Mouse (Mus musculus) midbrain, embryonic 11.5 days (tissue): ENCODE data around the gene Wwc2. TPM values are rescaled to one million over a fixed set of nuclear protein-coding genes. Genes with fewer than 3 reads are reported as not detected.

Experiments
- ATAC-seq: fragments of 200-750 bp; cut with Nextera tagmentation; 2 replicates; pipeline ENCODE4 v1.8.0; 2017; ENCODE audit warnings: moderate TSS enrichment, moderate library complexity; ENCODE audit not compliant: low FRiP score
- DNase-seq: peaks from one replicate; pipeline ENCODE4 v3.0.0; 2015; ENCODE audit warnings: low spot score; ENCODE audit errors: missing footprints
- H3K27ac ChIP-seq: fragments of 300-500 bp; sonication (generic); 2 replicates; pipeline ENCODE4 v1.5.1; 2014; ENCODE audit warnings: low read depth, low read length
- H3K27me3 ChIP-seq: fragments of 300-500 bp; sonication (generic); 2 replicates; pipeline ENCODE4 v1.6.1; 2014; ENCODE audit warnings: mild to moderate bottlenecking, low read length, moderate library complexity, mixed read lengths; ENCODE audit not compliant: control insufficient read depth, insufficient read depth
- H3K36me3 ChIP-seq: fragments of 300-500 bp; sonication (generic); 2 replicates; pipeline ENCODE4 v1.6.1; 2014; ENCODE audit warnings: mild to moderate bottlenecking, low read length, moderate library complexity, mixed read lengths; ENCODE audit not compliant: control insufficient read depth, insufficient read depth
- H3K4me1 ChIP-seq: fragments of 300-500 bp; sonication (generic); 2 replicates; pipeline ENCODE4 v1.6.1; 2014; ENCODE audit warnings: low read length; ENCODE audit not compliant: control insufficient read depth, insufficient read depth
- H3K4me2 ChIP-seq: fragments of 300-500 bp; sonication (generic); 2 replicates; pipeline ENCODE4 v1.6.1; 2014; ENCODE audit warnings: mild to moderate bottlenecking, moderate library complexity
- H3K4me3 ChIP-seq: fragments of 300-500 bp; sonication (generic); 2 replicates; pipeline ENCODE4 v1.5.1; 2014; ENCODE audit warnings: low read depth, low read length
- H3K9ac ChIP-seq: fragments of 300-500 bp; sonication (generic); 2 replicates; pipeline ENCODE4 v1.6.1; 2014; ENCODE audit warnings: low read length
- H3K9me3 ChIP-seq: fragments of 300-500 bp; sonication (generic); 2 replicates; pipeline ENCODE4 v1.6.1; 2016; ENCODE audit warnings: low read length; ENCODE audit not compliant: control insufficient read depth
- WGBS: fragments of 180-500 bp; shearing (Covaris S2); extraction: QIAGEN DNeasy Blood & Tissue Kit; methylation state at CpG from one replicate; pipeline ENCODE4 v1.1.7; 2014; 5-methylcytosine and 5-hydroxymethylcytosine counted together
- polyA plus RNA-seq: library from polyadenylated mRNA; unstranded; fragments of >200 nt; fragmentation: Nextera tagmentation; extraction: Ambion mirVana; gene quantifications from 2 replicates; pipeline ENCODE4 v1.2.1, GENCODE M21; 2014

The Wwc2 gene
- polyA plus RNA-seq, 1 experiment from 2014 or later, result 6.2 TPM

- Histone ChIP-seq H3K9me3 (no peaks in the 10 kb centered on the region), H3K27ac (no peak overlapping the region), H3K9ac (no peak overlapping the region), H3K4me2 (no peak overlapping the region), H3K4me3 (no peak overlapping the region), H3K27me3 (no peaks in the 10 kb centered on the region), H3K4me1 (no peaks in the 10 kb centered on the region), H3K36me3 (no peaks in the 10 kb centered on the region)
- ATAC-seq (no peak), DNase-seq (no peak)
- WGBS, result 90% methylated on average over 10 of the region's 10 CpGs
Observed at GRCm38 (mm10) chr8:47922816-47923215, 67.9 kb downstream of the Wwc2 start.

DNA sequence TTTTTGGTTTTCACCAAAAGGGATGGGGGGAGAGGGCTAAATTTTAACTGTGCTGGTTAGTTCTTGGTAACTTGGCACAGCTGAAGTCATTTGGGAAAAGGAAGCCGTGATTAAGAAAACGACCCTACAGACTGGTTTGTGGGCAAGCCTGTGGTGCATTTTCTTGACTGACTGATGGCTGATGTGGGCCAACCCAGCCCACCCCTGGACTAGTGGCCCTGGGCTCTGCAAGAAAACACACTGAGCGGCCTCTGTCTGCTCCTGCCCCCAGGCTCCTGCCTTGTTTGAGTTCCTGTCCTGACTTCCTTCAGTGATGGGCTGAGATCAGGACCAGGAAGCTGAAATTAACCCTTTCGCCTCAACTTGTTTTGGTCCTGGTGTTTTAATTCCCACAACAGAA, 68.7 kb downstream of the Wwc2 start:
- WGBS, result 83% methylated on average over 4 of the region's 4 CpGs

GRCm38 (mm10) chr8:47920575-47921144, 70.1 kb downstream of the Wwc2 start:
- H3K27me3 ChIP-seq, result no peaks in the 10 kb centered on the region
- H3K9me3 ChIP-seq, result no peaks in the 10 kb centered on the region
- DNase-seq (peak; percentile 54), ATAC-seq (no peak)
- H3K4me2 ChIP-seq, result no peak overlapping the region
- H3K36me3 ChIP-seq, result no peaks in the 10 kb centered on the region
- no peak overlapping the region for H3K27ac ChIP-seq
- no peak overlapping the region for H3K9ac ChIP-seq
- no peak overlapping the region for H3K4me3 ChIP-seq
- 97% methylated on average over 6 of the region's 6 CpGs for WGBS
- H3K4me1 ChIP-seq, result no peaks in the 10 kb centered on the region

More for the DNA sequence above, 68.7 kb downstream of the Wwc2 start:
- no peaks in the 10 kb centered on the region for H3K9me3 ChIP-seq
- H3K36me3 ChIP-seq, result no peaks in the 10 kb centered on the region
- no peak overlapping the region for H3K9ac ChIP-seq
- H3K27ac ChIP-seq, result no peak overlapping the region
- H3K4me1 ChIP-seq, result no peaks in the 10 kb centered on the region
- DNase-seq (no peak), ATAC-seq (no peak)
- no peaks in the 10 kb centered on the region for H3K27me3 ChIP-seq
- H3K4me3 ChIP-seq, result no peak overlapping the region
- H3K4me2 ChIP-seq, result no peak overlapping the region

- Histone ChIP-seq H3K4me1 (no peaks in the 10 kb centered on the region), H3K9me3 (no peaks in the 10 kb centered on the region), H3K27me3 (no peaks in the 10 kb centered on the region), H3K9ac (no peak overlapping the region), H3K36me3 (no peaks in the 10 kb centered on the region), H3K4me2 (no peak overlapping the region), H3K4me3 (no peak overlapping the region), H3K27ac (no peak overlapping the region)
- 89% methylated on average over 19 of the region's 19 CpGs for WGBS
- peak; percentile 39 for DNase-seq
- ATAC-seq, result no peak
Observed at GRCm38 (mm10) chr8:47917060-47918035, 73.4 kb downstream of the Wwc2 start.

GRCm38 (mm10) chr8:47915521-47915920, 75.2 kb downstream of the Wwc2 start:
- 93% methylated on average over 2 of the region's 2 CpGs for WGBS
- Histone ChIP-seq H3K4me2 (no peak overlapping the region), H3K27ac (no peak overlapping the region), H3K9ac (no peak overlapping the region), H3K27me3 (no peaks in the 10 kb centered on the region), H3K9me3 (no peaks in the 10 kb centered on the region), H3K4me3 (no peak overlapping the region), H3K36me3 (no peaks in the 10 kb centered on the region), H3K4me1 (no peaks in the 10 kb centered on the region)
- DNase-seq (peak; percentile 53), ATAC-seq (no peak)

DNA sequence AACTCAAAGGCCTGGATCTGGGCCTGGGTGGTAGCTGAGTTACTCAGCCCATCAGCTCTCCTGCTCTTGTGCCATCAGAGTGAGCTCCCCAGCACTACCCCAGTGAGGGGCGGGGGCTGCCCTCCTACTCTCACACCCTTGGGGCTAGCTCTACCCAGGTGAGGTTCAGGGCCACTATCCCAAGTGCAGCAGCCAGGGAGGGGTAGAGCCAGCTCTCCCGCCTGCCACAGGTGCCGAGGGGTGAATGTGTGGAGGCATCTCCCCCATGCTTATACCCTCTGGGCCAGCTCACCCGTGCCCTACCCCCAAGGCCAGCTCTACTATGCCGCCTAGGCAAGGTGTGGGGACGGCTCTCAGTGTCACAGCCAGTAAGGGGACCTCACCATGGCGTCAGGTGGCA, 75.8 kb downstream of the Wwc2 start:
- Histone ChIP-seq H3K4me1 (no peaks in the 10 kb centered on the region), H3K4me3 (no peak overlapping the region), H3K9me3 (no peaks in the 10 kb centered on the region), H3K36me3 (no peaks in the 10 kb centered on the region), H3K27ac (no peak overlapping the region), H3K4me2 (no peak overlapping the region), H3K27me3 (no peaks in the 10 kb centered on the region), H3K9ac (no peak overlapping the region)
- DNase-seq (no peak), ATAC-seq (no peak)
- WGBS, result 96% methylated on average over 7 of the region's 7 CpGs

DNA sequence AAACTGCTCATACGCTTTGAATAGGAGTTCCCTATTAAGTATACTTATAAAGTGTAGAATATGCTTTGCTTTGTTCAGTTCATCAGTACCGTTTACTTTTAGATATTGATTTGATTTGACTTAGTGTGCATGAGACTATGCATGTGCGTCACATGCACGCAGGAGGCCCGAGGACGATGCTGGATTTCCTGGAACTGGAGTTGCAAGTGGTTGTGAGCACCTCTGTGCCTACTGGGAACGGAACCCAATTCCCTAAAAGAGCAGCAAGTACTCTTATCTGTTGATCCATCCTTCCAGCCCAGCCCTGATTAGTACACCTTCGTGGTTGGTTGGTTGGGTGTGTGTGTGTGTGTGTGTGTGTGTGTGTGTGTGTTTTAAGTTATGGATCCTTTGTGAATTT, 76.6 kb downstream of the Wwc2 start:
- no peak overlapping the region for H3K4me3 ChIP-seq
- H3K4me2 ChIP-seq, result no peak overlapping the region
- ATAC-seq (no peak), DNase-seq (peak; percentile 31)
- no peaks in the 10 kb centered on the region for H3K27me3 ChIP-seq
- peaks cover 3% of the 10 kb centered on the region; the same call in 1 of the 2 replicates for H3K9me3 ChIP-seq
- H3K27ac ChIP-seq, result no peak overlapping the region
- no peaks in the 10 kb centered on the region for H3K36me3 ChIP-seq
- no peak overlapping the region for H3K9ac ChIP-seq
- WGBS, result 91% methylated on average over 8 of the region's 8 CpGs
- H3K4me1 ChIP-seq, result no peaks in the 10 kb centered on the region

DNA sequence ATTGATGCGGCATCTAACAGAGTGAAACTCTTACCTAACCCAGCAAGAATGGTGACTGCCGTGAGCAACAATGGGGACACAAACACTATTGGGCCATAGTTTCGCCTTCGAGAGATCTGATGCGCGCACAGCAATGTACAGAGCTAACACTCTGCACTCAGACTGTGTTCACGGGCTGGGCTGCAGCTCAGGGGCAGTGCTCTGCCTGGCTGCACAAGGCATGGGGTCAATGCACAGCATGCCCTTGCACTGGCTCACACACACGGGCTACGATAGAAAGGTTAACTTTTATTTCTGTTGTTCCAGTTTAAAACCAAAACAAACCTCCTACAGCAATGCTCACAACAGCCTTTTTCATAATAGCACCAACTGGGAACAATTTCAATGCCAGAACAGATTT, 77.1 kb downstream of the Wwc2 start:
- ATAC-seq (no peak), DNase-seq (peak; percentile 33)
- 69% methylated on average over 9 of the region's 9 CpGs for WGBS
- H3K9ac ChIP-seq, result no peak overlapping the region
- no peak overlapping the region for H3K27ac ChIP-seq
- no peaks in the 10 kb centered on the region for H3K4me1 ChIP-seq
- peaks cover 3% of the 10 kb centered on the region; the same call in 1 of the 2 replicates for H3K9me3 ChIP-seq
- no peak overlapping the region for H3K4me2 ChIP-seq
- no peaks in the 10 kb centered on the region for H3K36me3 ChIP-seq
- H3K27me3 ChIP-seq, result no peaks in the 10 kb centered on the region
- H3K4me3 ChIP-seq, result no peak overlapping the region

DNA sequence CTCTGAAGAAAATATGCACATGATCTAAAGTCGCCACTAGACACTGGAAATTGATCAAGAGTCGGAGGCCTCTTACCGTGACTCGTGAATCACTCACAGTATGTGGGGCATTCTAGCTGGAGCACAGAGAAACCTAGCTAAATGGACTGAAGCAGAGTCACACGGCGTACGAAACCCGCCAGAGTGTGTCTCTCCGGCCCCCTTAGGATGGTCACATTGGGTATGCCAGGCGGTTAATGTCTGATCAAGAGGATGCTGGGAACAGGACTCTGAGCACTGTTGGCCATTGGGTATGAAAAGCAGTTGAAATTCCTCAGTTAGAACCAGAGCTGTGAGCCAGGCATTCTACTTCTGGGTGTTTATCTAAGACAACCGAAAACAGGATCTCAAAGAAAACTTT, 81.0 kb downstream of the Wwc2 start:
- no peak overlapping the region for H3K9ac ChIP-seq
- no peak overlapping the region for H3K4me3 ChIP-seq
- no peak overlapping the region for H3K27ac ChIP-seq
- peaks cover 3% of the 10 kb centered on the region; the same call in 1 of the 2 replicates for H3K9me3 ChIP-seq
- ATAC-seq, result no peak
- peak; percentile 53 for DNase-seq
- no peaks in the 10 kb centered on the region for H3K36me3 ChIP-seq
- no peak overlapping the region for H3K4me2 ChIP-seq
- H3K4me1 ChIP-seq, result no peaks in the 10 kb centered on the region; the same call in 1 of the 2 replicates
- 97% methylated on average over 11 of the region's 11 CpGs for whole genome bisulfite sequencing
- H3K27me3 ChIP-seq, result no peaks in the 10 kb centered on the region
